Mouse (Mus musculus): ENCODE measurements around the gene Cep19. TPM values are rescaled to one million over a fixed set of nuclear protein-coding genes. Genes with fewer than 3 reads are reported as not detected.
"Not testable (repeated sequence)": the region's sequence is repeated elsewhere in the genome, so short reads cannot be mapped to it uniquely, and the experiment has no call there.

Cep19 gene
- polyA plus RNA-seq (2016; fragmentation: Nextera tagmentation; extraction: Ambion mirVana): 29.7 and 32.7 TPM in 2 replicates

GRCm38 (mm10) chr16:32099638-32100150, at the start of gene Cep19, which contains the start of gene Pigx:
Cep19 (plus strand) TSS chr16:32099800.
Pigx (minus strand) TSS chr16:32099740.
- Histone ChIP-seq H3K9me3 (no peaks in the 10 kb centered on the region), H3K9ac (peak within 1 kb of the TSS; percentile 95), H3K27ac (peak within 1 kb of the TSS; percentile 76), H3K4me2 (replicated peaks) (peak within 1 kb of the TSS; percentile 69), H3K27me3 (no peaks in the 10 kb centered on the region), H3K36me3 (peaks cover 25% of the 10 kb centered on the region), H3K4me3 (peak within 1 kb of the TSS; percentile 92), H3K4me1 (peaks cover 11% of the 10 kb centered on the region)
- peak; percentile 95 for ATAC-seq (ENCODE audit: insufficient number of reproducible peaks, insufficient read depth, low FRiP score, low TSS enrichment)
- WGBS: under 1% methylated on average over 34 of the region's 34 CpGs

GRCm38 (mm10) chr16:32058817-32059216, 40.8 kb upstream of the Cep19 start:
- Histone ChIP-seq H3K9ac (no peak overlapping the region), H3K4me2 (replicated peaks) (no peak overlapping the region), H3K27ac (no peak overlapping the region), H3K27me3 (no peaks in the 10 kb centered on the region), H3K36me3 (no peaks in the 10 kb centered on the region), H3K4me1 (no peaks in the 10 kb centered on the region), H3K4me3 (no peak overlapping the region), H3K9me3 (no peaks in the 10 kb centered on the region)
- ATAC-seq (ENCODE audit: insufficient number of reproducible peaks, insufficient read depth, low FRiP score, low TSS enrichment): no peak
- WGBS: 80% methylated on average over 5 of the region's 5 CpGs

GRCm38 (mm10) chr16:32059840-32060523, 39.6 kb upstream of the Cep19 start:
- Histone ChIP-seq H3K4me3 (no peak overlapping the region), H3K9ac (no peak overlapping the region), H3K4me2 (replicated peaks) (no peak overlapping the region), H3K36me3 (no peaks in the 10 kb centered on the region), H3K9me3 (no peaks in the 10 kb centered on the region), H3K27me3 (no peaks in the 10 kb centered on the region), H3K4me1 (no peaks in the 10 kb centered on the region), H3K27ac (no peak overlapping the region)
- WGBS: 74% methylated on average over 6 of the region's 6 CpGs
- no peak for ATAC-seq (ENCODE audit: insufficient number of reproducible peaks, insufficient read depth, low FRiP score, low TSS enrichment)

- H3K4me3 ChIP-seq: no peak overlapping the region
- no peaks in the 10 kb centered on the region for H3K27me3 ChIP-seq
- no peaks in the 10 kb centered on the region for H3K9me3 ChIP-seq
- H3K27ac ChIP-seq: no peak overlapping the region
- H3K9ac ChIP-seq: no peak overlapping the region
- H3K4me1 ChIP-seq: no peaks in the 10 kb centered on the region
- no peaks in the 10 kb centered on the region for H3K36me3 ChIP-seq
- 80% methylated on average over 2 of the region's 2 CpGs for WGBS
- no peak overlapping the region for H3K4me2 ChIP-seq (replicated peaks)
- ATAC-seq (ENCODE audit: insufficient number of reproducible peaks, insufficient read depth, low FRiP score, low TSS enrichment): no peak
Observed at GRCm38 (mm10) chr16:32062226-32062625, 37.4 kb upstream of the Cep19 start.

GRCm38 (mm10) chr16:32063900-32064299, 35.7 kb upstream of the Cep19 start:
- 87% methylated on average over 7 of the region's 7 CpGs for WGBS
- no peaks in the 10 kb centered on the region for H3K4me1 ChIP-seq
- no peaks in the 10 kb centered on the region for H3K27me3 ChIP-seq
- ATAC-seq (ENCODE audit: insufficient number of reproducible peaks, insufficient read depth, low FRiP score, low TSS enrichment): no peak
- no peaks in the 10 kb centered on the region for H3K36me3 ChIP-seq
- H3K4me2 ChIP-seq (replicated peaks): no peak overlapping the region
- no peaks in the 10 kb centered on the region for H3K9me3 ChIP-seq
- no peak overlapping the region for H3K27ac ChIP-seq
- H3K4me3 ChIP-seq: no peak overlapping the region
- no peak overlapping the region for H3K9ac ChIP-seq

- H3K4me2 ChIP-seq (replicated peaks): no peak overlapping the region
- H3K36me3 ChIP-seq: no peaks in the 10 kb centered on the region
- H3K27me3 ChIP-seq: no peaks in the 10 kb centered on the region
- H3K4me3 ChIP-seq: no peak overlapping the region
- peak; percentile 35; the same call in 1 of the 2 replicates for ATAC-seq (ENCODE audit: insufficient number of reproducible peaks, insufficient read depth, low FRiP score, low TSS enrichment)
- WGBS: 100% methylated on average over 1 of the region's 1 CpGs
- no peaks in the 10 kb centered on the region for H3K9me3 ChIP-seq
- no peaks in the 10 kb centered on the region for H3K4me1 ChIP-seq
- H3K9ac ChIP-seq: no peak overlapping the region
- no peak overlapping the region for H3K27ac ChIP-seq
Observed at GRCm38 (mm10) chr16:32066899-32067298, 32.7 kb upstream of the Cep19 start.

- Histone ChIP-seq H3K4me3 (no peak overlapping the region), H3K9ac (no peak overlapping the region), H3K27me3 (no peaks in the 10 kb centered on the region), H3K4me2 (replicated peaks) (no peak overlapping the region), H3K9me3 (no peaks in the 10 kb centered on the region), H3K4me1 (no peaks in the 10 kb centered on the region), H3K36me3 (0 out of 2 replicates have a peak, but pooled peaks cover 2% of the 10 kb centered on the region), H3K27ac (no peak overlapping the region)
- WGBS: 86% methylated on average over 12 of the region's 12 CpGs
- no peak for ATAC-seq (ENCODE audit: insufficient number of reproducible peaks, insufficient read depth, low FRiP score, low TSS enrichment)
Observed at GRCm38 (mm10) chr16:32068389-32069300, 31.0 kb upstream of the Cep19 start.

- H3K36me3 ChIP-seq; H3K27me3 ChIP-seq; H3K4me1 ChIP-seq; ATAC-seq (ENCODE audit: insufficient number of reproducible peaks, insufficient read depth, low FRiP score, low TSS enrichment); H3K9me3 ChIP-seq; H3K27ac ChIP-seq; H3K9ac ChIP-seq; H3K4me3 ChIP-seq; H3K4me2 ChIP-seq (replicated peaks): not testable (repeated sequence)
- 74% methylated on average over 4 of the region's 4 CpGs for WGBS
Observed at GRCm38 (mm10) chr16:32070070-32070469, 29.5 kb upstream of the Cep19 start.

- Histone ChIP-seq H3K9me3 (no peaks in the 10 kb centered on the region), H3K27ac (no peak overlapping the region), H3K9ac (no peak overlapping the region), H3K27me3 (no peaks in the 10 kb centered on the region), H3K4me1 (peaks cover 15% of the 10 kb centered on the region), H3K4me2 (replicated peaks) (no peak overlapping the region), H3K4me3 (no peak overlapping the region), H3K36me3 (0 out of 2 replicates have a peak, but pooled peaks cover 2% of the 10 kb centered on the region)
- ATAC-seq (ENCODE audit: insufficient number of reproducible peaks, insufficient read depth, low FRiP score, low TSS enrichment): no peak
- 53% methylated on average over 1 of the region's 1 CpGs for WGBS
Observed at GRCm38 (mm10) chr16:32075762-32076161, 23.8 kb upstream of the Cep19 start.

- no peak for ATAC-seq (ENCODE audit: insufficient number of reproducible peaks, insufficient read depth, low FRiP score, low TSS enrichment)
- Histone ChIP-seq H3K4me2 (replicated peaks) (no peak overlapping the region), H3K27me3 (no peaks in the 10 kb centered on the region), H3K27ac (no peak overlapping the region), H3K4me3 (no peak overlapping the region), H3K4me1 (peaks cover 15% of the 10 kb centered on the region), H3K9ac (no peak overlapping the region), H3K9me3 (no peaks in the 10 kb centered on the region), H3K36me3 (0 out of 2 replicates have a peak, but pooled peaks cover 2% of the 10 kb centered on the region)
- 69% methylated on average over 3 of the region's 3 CpGs for WGBS
Observed at GRCm38 (mm10) chr16:32076406-32076805, 23.2 kb upstream of the Cep19 start.

GRCm38 (mm10) chr16:32077648-32078407, 21.8 kb upstream of the Cep19 start:
- H3K27ac ChIP-seq: peak overlapping the region; percentile 97; the same call in 1 of the 2 replicates
- no peaks in the 10 kb centered on the region for H3K9me3 ChIP-seq
- H3K36me3 ChIP-seq: peaks cover 2% of the 10 kb centered on the region; the same call in 1 of the 2 replicates
- peaks cover 15% of the 10 kb centered on the region for H3K4me1 ChIP-seq
- peak overlapping the region; percentile 99 for H3K9ac ChIP-seq
- H3K27me3 ChIP-seq: no peaks in the 10 kb centered on the region
- H3K4me3 ChIP-seq: peak overlapping the region; percentile 98
- no peak for ATAC-seq (ENCODE audit: insufficient number of reproducible peaks, insufficient read depth, low FRiP score, low TSS enrichment)
- H3K4me2 ChIP-seq (replicated peaks): peak overlapping the region; percentile 54
- WGBS: 8% methylated on average over 13 of the region's 13 CpGs
